Mouse (Mus musculus) thymus, postnatal 10 days (tissue): ENCODE measurements around the gene Pou2f2.

Source experiments
- DNase-seq, 2 experiments: peaks; one replicate each; pipeline ENCODE4 v3.0.0; 2021; ENCODE audit warnings: low spot score in 2 of 2

The Pou2f2 gene

GRCm38 (mm10) chr7:25179606-25180161, at the start of gene Pou2f2:
TSS of gene Pou2f2 (minus strand) at chr7:25179726.
- DNase-seq: peak; percentile 53 to 73

GRCm38 (mm10) chr7:25227523-25228300, 48.2 kb upstream of the Pou2f2 start:
- no peak for DNase-seq

DNA sequence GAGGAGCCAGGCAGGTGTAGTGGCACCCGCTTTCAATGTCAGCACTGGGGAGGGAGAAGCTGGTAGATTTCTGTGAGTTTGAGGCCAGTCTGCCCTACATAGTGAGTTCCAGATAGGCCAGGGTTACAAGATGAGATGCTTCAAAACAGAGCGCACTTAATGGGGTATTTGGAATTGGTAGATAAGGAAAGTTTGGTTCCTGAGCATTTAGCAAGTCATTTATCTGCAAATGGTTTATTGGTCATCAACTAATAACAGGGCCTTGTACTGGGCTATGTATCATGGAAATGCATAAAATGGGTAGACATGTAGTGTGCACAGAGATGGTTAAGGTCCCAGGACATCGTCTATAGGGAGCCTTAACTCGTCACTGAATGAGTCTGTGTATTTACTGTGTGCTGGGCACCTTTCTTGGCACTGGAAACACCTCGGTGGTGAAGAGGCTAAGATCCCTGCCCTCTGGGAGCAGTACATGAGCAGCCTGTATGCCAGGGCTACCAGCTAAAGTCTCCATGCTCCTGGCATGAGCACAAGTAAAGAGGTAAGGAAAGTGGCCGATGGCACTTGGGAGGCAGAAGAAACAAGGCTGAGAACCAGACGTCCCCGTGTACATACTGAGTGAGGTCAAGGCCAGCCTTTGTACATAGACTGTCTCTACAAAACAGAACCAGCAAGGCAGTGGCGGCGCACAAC, 42.9 kb upstream of the Pou2f2 start:
- no peak for DNase-seq

GRCm38 (mm10) chr7:25221102-25221883, 41.8 kb upstream of the Pou2f2 start, which contains the start of gene Zfp526:
TSS of gene Zfp526 (plus strand) at chr7:25221425.
- DNase-seq: peak; percentile 97 to 99

DNA sequence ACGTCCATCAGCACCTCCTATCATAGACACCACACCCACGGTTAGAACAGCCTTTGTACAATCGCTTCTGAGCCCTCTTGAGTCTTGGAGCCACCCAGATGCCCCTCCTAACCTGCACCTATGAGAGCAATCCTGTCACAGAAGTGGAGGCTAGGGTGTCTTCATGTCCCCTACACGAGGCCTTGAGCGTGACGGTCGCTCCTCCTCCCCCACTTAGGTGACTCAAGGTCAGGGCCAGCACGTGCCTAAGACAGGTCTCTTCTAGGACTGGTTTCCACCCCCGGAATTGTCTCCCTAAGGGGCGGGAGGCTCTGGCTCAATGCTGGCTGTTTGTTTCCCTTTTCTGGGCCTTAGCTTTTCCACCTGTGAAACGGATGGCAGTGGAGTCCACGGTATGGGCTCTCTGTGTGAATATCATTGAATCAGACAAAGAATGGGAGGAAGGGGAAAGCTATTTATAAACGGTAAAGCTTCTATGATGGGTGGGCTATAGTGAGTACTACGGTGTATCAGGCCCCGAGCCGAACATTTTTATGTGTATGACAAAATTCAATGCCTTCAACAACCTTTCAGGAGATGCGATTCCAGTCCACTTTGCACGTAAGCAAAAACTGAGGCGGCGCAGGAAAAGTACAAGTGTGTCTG, 41.1 kb upstream of the Pou2f2 start, which contains the start of gene Dedd2:
Gene Dedd2 (minus strand): TSS at position 159 of the 645 bp plus-strand sequence.
- DNase-seq: no peak

- peak; percentile 96 for DNase-seq
These were observed 40.4 kb upstream of the Pou2f2 start for GRCm38 (mm10) chr7:25219756-25220456.

DNA sequence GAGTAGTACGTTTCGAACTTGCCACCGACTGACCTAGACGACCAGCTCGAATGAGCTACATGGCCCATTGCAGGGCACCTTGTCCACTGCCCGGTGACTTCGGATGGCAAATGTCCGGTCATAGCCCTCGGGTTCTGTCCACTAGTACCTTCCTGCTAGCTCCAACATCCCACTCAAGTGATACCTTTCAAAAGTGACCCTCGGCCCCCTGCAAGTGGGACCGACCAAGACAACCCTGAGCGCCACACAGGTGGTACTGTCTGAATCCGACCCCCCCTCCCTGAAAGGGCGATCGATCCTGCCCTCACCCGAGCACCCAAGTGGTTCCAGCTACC, 39.9 kb upstream of the Pou2f2 start:
- no peak for DNase-seq

- DNase-seq: peak; percentile 54 to 64
These were observed 39.3 kb upstream of the Pou2f2 start for GRCm38 (mm10) chr7:25218705-25219415.

GRCm38 (mm10) chr7:25217653-25218395, 38.3 kb upstream of the Pou2f2 start:
- DNase-seq: no peak

DNA sequence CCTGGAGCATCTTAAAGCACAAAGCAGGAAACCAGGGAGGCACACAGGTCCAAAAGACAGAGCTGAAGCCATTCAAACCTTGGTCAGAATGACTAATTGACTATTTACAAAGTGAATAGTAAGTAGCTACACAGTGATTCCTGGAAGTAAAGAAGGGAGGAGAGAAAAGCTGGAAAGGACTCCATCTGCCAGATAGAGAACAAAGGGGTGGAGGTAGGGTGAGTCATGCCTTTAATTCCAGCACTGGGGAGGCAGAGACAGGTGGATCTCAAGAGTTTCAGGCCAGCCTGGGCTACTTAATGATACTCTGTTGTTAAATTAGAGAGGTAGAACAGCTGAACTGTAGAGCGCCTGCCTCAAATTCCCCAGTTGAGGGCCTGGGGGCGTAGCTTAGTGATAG, 34.6 kb upstream of the Pou2f2 start:
- DNase-seq: no peak

- no peak for DNase-seq
These were observed 33.6 kb upstream of the Pou2f2 start for GRCm38 (mm10) chr7:25213099-25213498.

DNA sequence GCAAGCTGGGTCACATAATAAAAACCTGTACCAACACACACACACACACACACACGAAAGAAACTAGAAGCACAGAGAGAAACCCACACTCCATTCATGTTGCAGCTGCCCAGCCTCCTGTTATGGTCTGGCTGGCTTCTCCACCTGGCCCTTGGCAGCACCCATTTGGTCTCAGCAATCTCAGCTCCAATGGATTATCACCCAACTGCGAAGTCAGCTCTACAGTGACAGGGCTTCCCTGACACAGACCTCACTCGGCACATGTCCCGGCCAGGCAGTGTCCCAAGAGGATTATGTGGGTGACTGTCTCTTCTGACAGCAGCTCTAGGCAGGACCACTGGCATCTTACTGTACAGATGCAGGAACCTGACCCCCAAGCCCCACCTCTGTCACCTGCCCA, 31.0 kb upstream of the Pou2f2 start:
- no peak for DNase-seq

DNA sequence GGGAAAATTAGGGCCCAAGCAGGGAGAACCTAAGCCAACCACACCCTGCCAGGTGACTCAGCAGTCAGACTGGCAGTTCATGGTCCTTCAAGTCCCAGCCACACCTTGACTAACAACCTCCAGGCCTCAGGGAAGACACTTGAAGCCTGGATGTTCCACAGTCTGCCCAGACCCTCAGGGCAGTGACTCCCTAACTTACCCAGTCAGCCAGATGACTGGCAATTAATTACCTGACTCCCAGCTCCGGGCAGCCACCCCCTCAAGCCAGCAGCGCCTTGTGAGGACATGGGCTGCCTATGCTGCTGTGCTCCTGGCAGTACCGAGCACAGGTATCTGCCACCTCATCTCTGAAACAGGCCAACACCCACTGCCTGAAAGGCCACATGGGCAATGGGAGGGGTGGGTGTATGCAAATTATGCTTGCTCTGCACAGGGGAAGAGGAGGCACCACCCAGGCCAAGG, 29.7 kb upstream of the Pou2f2 start:
- no peak for DNase-seq

- no peak for DNase-seq
These were observed 26.7 kb upstream of the Pou2f2 start for GRCm38 (mm10) chr7:25206094-25206830.

- peak; percentile 72 to 78 for DNase-seq
These were observed 26.0 kb upstream of the Pou2f2 start for GRCm38 (mm10) chr7:25205355-25206093.

- DNase-seq: no peak
These were observed 24.1 kb upstream of the Pou2f2 start for GRCm38 (mm10) chr7:25203624-25204023.

- no peak for DNase-seq
These were observed 18.0 kb upstream of the Pou2f2 start for GRCm38 (mm10) chr7:25197384-25198018.
